Mouse (Mus musculus) embryonic fibroblast, embryonic 13.5 days (primary cell): ENCODE results near the gene Ddx50.

Experiments
- CTCF ChIP-seq: IDR thresholded peaks from 2 replicates; pipeline ENCODE4 v1.5.1; 2011; ENCODE audit warnings: mild to moderate bottlenecking, control low read depth, low read length, moderate library complexity, borderline replicate concordance; ENCODE audit not compliant: insufficient read depth
- POLR2A ChIP-seq: IDR thresholded peaks from 2 replicates; pipeline ENCODE4 v1.6.1; 2011; ENCODE audit warnings: low read depth, mild to moderate bottlenecking, control low read depth, low read length, moderate library complexity

DNA sequence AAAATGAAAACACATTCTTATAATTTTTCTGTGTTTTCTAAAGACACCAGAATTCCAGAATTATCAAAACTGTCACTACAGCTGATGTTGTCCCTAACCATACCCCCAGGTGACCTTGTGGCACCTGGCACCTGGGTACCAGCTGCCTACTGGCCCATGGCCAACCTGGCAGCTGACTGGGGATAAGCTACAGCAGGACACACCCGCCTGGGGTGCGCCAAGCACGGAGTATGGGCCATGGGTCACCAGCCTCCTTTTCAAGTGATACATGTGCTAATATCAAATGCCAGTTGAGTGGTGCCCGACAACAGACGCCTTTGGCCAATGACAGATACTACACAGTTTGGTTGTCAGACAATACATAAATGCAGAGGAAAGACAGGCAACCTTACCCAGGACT lies 26.3 kb upstream of the Ddx50 start:
- TF ChIP-seq POLR2A = no peak
- no peak for TF ChIP-seq CTCF
